Mouse (Mus musculus) CH12.LX (cell line): ENCODE data around the gene Rora. TPM values are rescaled to one million over a fixed set of nuclear protein-coding genes. Genes with fewer than 3 reads are reported as not detected.

ENCODE experiments used
- DNase-seq: peaks from one replicate; pipeline ENCODE4 v3.0.0-alpha.2; 2013; ENCODE audit errors: extremely low read depth
- H3K27ac ChIP-seq: 2 replicates; pipeline ENCODE4 v1.5.1; 2012; ENCODE audit warnings: low read depth, mild to moderate bottlenecking, control low read depth, moderate library complexity; ENCODE audit not compliant: insufficient read depth
- H3K27me3 ChIP-seq: replicated peaks from 2 replicates; pipeline ENCODE3; 2012; ENCODE audit warnings: inconsistent platforms
- H3K36me3 ChIP-seq, 2 experiments: replicated peaks in 1 of 2; 2 replicates each; pipeline versions ENCODE3 to v1.6.1; 2012; ENCODE audit warnings: inconsistent platforms in 1 of 2, low read length in 1 of 2, mild to moderate bottlenecking in 1 of 2, mixed read lengths in 1 of 2, moderate library complexity in 1 of 2; ENCODE audit not compliant: control insufficient read depth in 1 of 2, insufficient read depth in 1 of 2
- H3K4me1 ChIP-seq, 2 experiments: 2 replicates each; pipeline ENCODE4 v1.6.1; 2012; ENCODE audit warnings: inconsistent platforms in 1 of 2, moderate library complexity in 1 of 2; ENCODE audit not compliant: insufficient read depth in 2 of 2, control insufficient read depth in 1 of 2
- H3K4me2 ChIP-seq: 2 replicates; pipeline ENCODE4 v1.6.1; 2012; ENCODE audit warnings: low read depth, mild to moderate bottlenecking, control low read depth; ENCODE audit not compliant: poor library complexity, insufficient read depth, severe bottlenecking
- H3K4me3 ChIP-seq, 3 experiments: fragments of 150-350 bp in 1 of 3; sonication (generic) in 1 of 3; replicated peaks in 1 of 3; 2 replicates each; pipeline versions ENCODE3 to v1.5.1; 2011 to 2012; ENCODE audit warnings: low read depth in 2 of 3, low read length in 2 of 3, mild to moderate bottlenecking in 2 of 3, moderate library complexity in 2 of 3, control low read depth in 1 of 3, improper control_type of control experiment in 1 of 3, inconsistent platforms in 1 of 3, mixed read lengths in 1 of 3; ENCODE audit not compliant: poor library complexity in 1 of 3
- H3K79me2 ChIP-seq: replicated peaks from 2 replicates; pipeline ENCODE4 v1.6.1; 2012; ENCODE audit warnings: mild to moderate bottlenecking, moderate library complexity; ENCODE audit not compliant: control insufficient read depth, poor library complexity, insufficient read depth, severe bottlenecking; ENCODE audit errors: extremely low read depth
- H3K9ac ChIP-seq: 2 replicates; pipeline ENCODE4 v1.6.1; 2012; ENCODE audit warnings: low read depth, mild to moderate bottlenecking, control low read depth, moderate library complexity; ENCODE audit not compliant: insufficient read depth
- H3K9me3 ChIP-seq: replicated peaks from 2 replicates; pipeline ENCODE3; 2012; ENCODE audit warnings: low read length, inconsistent platforms, mixed read lengths
- CHD1 ChIP-seq: IDR thresholded peaks from 2 replicates; pipeline ENCODE4 v1.6.1; 2012; ENCODE audit warnings: low read depth, low read length, improper control_type of control experiment, inconsistent platforms
- CHD2 ChIP-seq: IDR thresholded peaks from 2 replicates; pipeline ENCODE4 v1.6.1; 2011; ENCODE audit warnings: low read length, improper control_type of control experiment
- CTCF ChIP-seq, 2 experiments: IDR thresholded peaks in 1 of 2; conservative IDR thresholded peaks in 1 of 2; 2 replicates each; pipeline ENCODE4 v1.5.1; 2011 to 2012; ENCODE audit warnings: low read depth in 2 of 2, low read length in 2 of 2, improper control_type of control experiment in 1 of 2, inconsistent platforms in 1 of 2, mild to moderate bottlenecking in 1 of 2, moderate library complexity in 1 of 2
- E2F4 ChIP-seq: IDR thresholded peaks from 2 replicates; pipeline ENCODE4 v1.6.1; 2011; ENCODE audit warnings: low read depth, low read length, improper control_type of control experiment; ENCODE audit not compliant: insufficient replicate concordance
- ETS1 ChIP-seq: conservative IDR thresholded peaks from 2 replicates; pipeline ENCODE4 v1.6.1; 2012; ENCODE audit warnings: low read depth, mild to moderate bottlenecking, inconsistent platforms, low read length, improper control_type of control experiment, moderate library complexity
- JUN ChIP-seq: IDR thresholded peaks from 2 replicates; pipeline ENCODE4 v1.6.1; 2011; ENCODE audit warnings: low read depth, mild to moderate bottlenecking, low read length, improper control_type of control experiment, moderate library complexity; ENCODE audit not compliant: insufficient read depth
- MAFK ChIP-seq: IDR thresholded peaks from 2 replicates; pipeline ENCODE4 v1.6.1; 2011; ENCODE audit warnings: low read length, improper control_type of control experiment; ENCODE audit not compliant: insufficient replicate concordance
- MAZ ChIP-seq: IDR thresholded peaks from 2 replicates; pipeline ENCODE4 v1.6.1; 2012; ENCODE audit warnings: low read depth, mild to moderate bottlenecking, inconsistent platforms, low read length, improper control_type of control experiment, moderate library complexity
- MEF2A ChIP-seq: IDR thresholded peaks from 2 replicates; pipeline ENCODE4 v1.6.1; 2014; ENCODE audit warnings: low read depth, mild to moderate bottlenecking, inconsistent platforms, low read length, improper control_type of control experiment, borderline replicate concordance
- MXI1 ChIP-seq: IDR thresholded peaks from 2 replicates; pipeline ENCODE4 v1.6.1; 2011; ENCODE audit warnings: mild to moderate bottlenecking, low read depth, low read length, improper control_type of control experiment
- MYC ChIP-seq: IDR thresholded peaks from 2 replicates; pipeline ENCODE4 v1.6.1; 2011; ENCODE audit warnings: low read depth, mild to moderate bottlenecking, improper control_type of control experiment, low read length
- NRF1 ChIP-seq: IDR thresholded peaks from 2 replicates; pipeline ENCODE4 v1.6.1; 2014; ENCODE audit warnings: low read depth, mild to moderate bottlenecking, inconsistent platforms, low read length, improper control_type of control experiment, moderate library complexity
- PAX5 ChIP-seq: IDR thresholded peaks from 2 replicates; pipeline ENCODE4 v1.6.1; 2012; ENCODE audit warnings: low read length, inconsistent platforms, mixed read lengths
- RAD21 ChIP-seq: IDR thresholded peaks from 2 replicates; pipeline ENCODE4 v1.6.1; 2011; ENCODE audit warnings: low read depth, mild to moderate bottlenecking, low read length, improper control_type of control experiment, moderate library complexity
- RCOR1 ChIP-seq: conservative IDR thresholded peaks from 2 replicates; pipeline ENCODE4 v1.6.1; 2012; ENCODE audit warnings: low read depth, mild to moderate bottlenecking, inconsistent platforms, low read length, improper control_type of control experiment
- SIN3A ChIP-seq: IDR thresholded peaks from 2 replicates; pipeline ENCODE4 v1.6.1; 2012; ENCODE audit warnings: low read length, improper control_type of control experiment, inconsistent platforms
- TCF12 ChIP-seq: IDR thresholded peaks from 2 replicates; pipeline ENCODE4 v1.6.1; 2014; ENCODE audit warnings: low read depth, mild to moderate bottlenecking, inconsistent platforms, low read length, improper control_type of control experiment
- UBTF ChIP-seq: IDR thresholded peaks from 2 replicates; pipeline ENCODE4 v1.6.1; 2012; ENCODE audit warnings: low read depth, mild to moderate bottlenecking, inconsistent platforms, low read length, improper control_type of control experiment, moderate library complexity
- dilution Hi-C: fragments of 300-500 bp; cut with MboI; formaldehyde crosslinking; loops from 2 replicates; pipeline ENCODE4 v1.14.3; 2020; ENCODE audit warnings: low sequenced_read_pairs; ENCODE audit not compliant: extremely low pct_unique_long_range_greater_than_20kb, extremely low pct_ligation_motif_present
- in situ Hi-C: fragments of 300-500 bp; cut with MboI; formaldehyde crosslinking; loops from 3 replicates; pipeline ENCODE4 v1.14.3; 2019; ENCODE audit warnings: low sequenced_read_pairs, low pct_ligation_motif_present, low pct_unique_long_range_greater_than_20kb, mixed read lengths
- polyA plus RNA-seq: library from polyadenylated mRNA; unstranded; fragments of >175 nt; gene quantifications from 2 replicates; pipeline ENCODE4 v1.2.1, GENCODE M21; 2012; ENCODE audit warnings: low read depth; ENCODE audit not compliant: insufficient read length
- total RNA-seq, 2 experiments: library from RNA; depleted of rRNA; stranded (reverse); fragments of 300-350 nt in 1 of 2; fragments of >200 nt in 1 of 2; gene quantifications; 2 replicates each; pipeline ENCODE4 v1.2.3; 2012 to 2014

Rora gene
- total and polyA plus RNA-seq, 3 experiments = 0.36 to 0.66 (median 0.64) TPM

- Histone ChIP-seq H3K36me3 (no peaks in the 10 kb centered on the region), H3K4me3 (no peak overlapping the region), H3K4me2 (no peak overlapping the region), H3K9me3 (no peaks in the 10 kb centered on the region), H3K4me1 (peaks cover 0 to 9% of the 10 kb centered on the region in 2 experiments; a peak in 2 of 4 replicates), H3K27me3 (no peaks in the 10 kb centered on the region), H3K79me2 (no peaks in the 10 kb centered on the region), H3K9ac (no peak overlapping the region), H3K27ac (no peak overlapping the region)
- no peak for TF ChIP-seq E2F4
- TF ChIP-seq TCF12 = no peak
- TF ChIP-seq MEF2A = no peak
- no peak for TF ChIP-seq MAZ
- no peak for TF ChIP-seq NRF1
- TF ChIP-seq JUN = no peak
- no peak for TF ChIP-seq MXI1
- TF ChIP-seq CHD2 = no peak
- TF ChIP-seq RAD21 = no peak
- no peak for TF ChIP-seq MAFK
- in situ Hi-C loops (no loop called here), dilution Hi-C loops (no loop called here)
- no peak for DNase-seq
Measured at GRCm38 (mm10) chr9:69387296-69387695, 733.7 kb downstream of the Rora start.

GRCm38 (mm10) chr9:69390631-69391030 lies 737.0 kb downstream of the Rora start:
- H3K4me2 ChIP-seq = no peak overlapping the region

GRCm38 (mm10) chr9:69394234-69394633 lies 740.6 kb downstream of the Rora start:
- Histone ChIP-seq H3K79me2 (peaks cover 10% of the 10 kb centered on the region), H3K4me2 (no peak overlapping the region), H3K27me3 (no peaks in the 10 kb centered on the region), H3K4me3 (no peak overlapping the region), H3K9me3 (no peaks in the 10 kb centered on the region), H3K27ac (peak overlapping the region; percentile 20; the same call in 1 of the 2 replicates), H3K4me1 (peaks cover 6 to 38% of the 10 kb centered on the region in 2 experiments), H3K9ac (no peak overlapping the region), H3K36me3 (no peaks in the 10 kb centered on the region)
- in situ Hi-C loops = no loop called here
- no peak for TF ChIP-seq PAX5
- TF ChIP-seq CHD2 = peak; percentile 23; the same call in 1 of the 2 replicates
- TF ChIP-seq SIN3A = 0 out of 2 replicates have a peak, but pooled peaks have one; percentile 25
- TF ChIP-seq UBTF = 0 out of 2 replicates have a peak, but pooled peaks have one; percentile 42
- peak; percentile 43; the same call in 1 of the 2 replicates for TF ChIP-seq TCF12
- peak; percentile 66 for TF ChIP-seq ETS1
- TF ChIP-seq MYC = no peak
- dilution Hi-C loops = no loop called here
- peak; percentile 46 for DNase-seq

More at GRCm38 (mm10) chr9:69390631-69391030, 737.0 kb downstream of the Rora start:
- H3K9ac ChIP-seq = no peak overlapping the region
- no peaks in the 10 kb centered on the region for H3K27me3 ChIP-seq
- H3K36me3 ChIP-seq = no peaks in the 10 kb centered on the region
- TF ChIP-seq CHD1 (no peak), CTCF (conservative IDR thresholded peaks at IDR 0.05 in 1 of 2, IDR thresholded peaks at IDR 0.05 in 1 of 2; ENCODE audit: low read depth in 2 of 2, low read length in 2 of 2) (0 out of 4 replicates have a peak, but pooled peaks of 1 of the 2 experiments have one; percentile 11), RAD21 (peak; percentile 23), RCOR1 (no peak)
- H3K27ac ChIP-seq = no peak overlapping the region
- H3K9me3 ChIP-seq = no peaks in the 10 kb centered on the region
- no peak for DNase-seq
- H3K4me3 ChIP-seq = no peak overlapping the region
- dilution Hi-C loops (no loop called here), in situ Hi-C loops (no loop called here)
- H3K4me1 ChIP-seq = peaks cover 6 to 27% of the 10 kb centered on the region in 2 experiments
- H3K79me2 ChIP-seq = no peaks in the 10 kb centered on the region
